Mouse (Mus musculus) hindbrain, embryonic 11.5 days (tissue): Measurements from ENCODE around the gene Bclaf1. TPM values are rescaled to one million over a fixed set of nuclear protein-coding genes. Genes with fewer than 3 reads are reported as not detected.
A peak's percentile ranks its signal among the peaks of the same experiment; 100 is the strongest.

Source experiments
- ATAC-seq: fragments of 200-750 bp; cut with Nextera tagmentation; 2 replicates; pipeline ENCODE4 v1.8.0; 2017; ENCODE audit warnings: mild to moderate bottlenecking, moderate TSS enrichment, moderate library complexity; ENCODE audit not compliant: low FRiP score
- DNase-seq: peaks from one replicate; pipeline ENCODE4 v3.0.0-alpha.2; 2015; ENCODE audit warnings: low spot score
- H3K27ac ChIP-seq: fragments of 300-500 bp; sonication (generic); 2 replicates; pipeline ENCODE4 v1.5.1; 2014; ENCODE audit warnings: mild to moderate bottlenecking, low read depth, low read length
- H3K27me3 ChIP-seq: fragments of 300-500 bp; sonication (generic); 2 replicates; pipeline ENCODE4 v1.6.1; 2014; ENCODE audit warnings: mild to moderate bottlenecking, low read length, moderate library complexity, mixed read lengths; ENCODE audit not compliant: control insufficient read depth, insufficient read depth
- H3K36me3 ChIP-seq: fragments of 300-500 bp; sonication (generic); 2 replicates; pipeline ENCODE4 v1.6.1; 2014; ENCODE audit warnings: mild to moderate bottlenecking, low read length, moderate library complexity, mixed read lengths; ENCODE audit not compliant: control insufficient read depth, insufficient read depth
- H3K4me1 ChIP-seq: fragments of 300-500 bp; sonication (generic); replicated peaks from 2 replicates; pipeline ENCODE4 v1.6.1; 2014; ENCODE audit warnings: low read length, mixed read lengths; ENCODE audit not compliant: control insufficient read depth, insufficient read depth
- H3K4me2 ChIP-seq: fragments of 300-500 bp; sonication (generic); replicated peaks from 2 replicates; pipeline ENCODE4 v1.6.1; 2014; ENCODE audit warnings: mild to moderate bottlenecking, low read depth, low read length
- H3K4me3 ChIP-seq: fragments of 300-500 bp; sonication (generic); 2 replicates; pipeline ENCODE4 v1.5.1; 2014; ENCODE audit warnings: low read depth, low read length
- H3K9ac ChIP-seq: fragments of 300-500 bp; sonication (generic); 2 replicates; pipeline ENCODE4 v1.6.1; 2014; ENCODE audit warnings: low read depth, low read length
- H3K9me3 ChIP-seq: fragments of 300-500 bp; sonication (generic); 2 replicates; pipeline ENCODE4 v1.6.1; 2016; ENCODE audit warnings: low read length; ENCODE audit not compliant: control insufficient read depth
- WGBS: fragments of 180-500 bp; shearing (Covaris S2); extraction: QIAGEN DNeasy Blood & Tissue Kit; methylation state at CpG from one replicate; pipeline ENCODE4 v1.1.7; 2014; 5-methylcytosine and 5-hydroxymethylcytosine counted together
- polyA plus RNA-seq: library from polyadenylated mRNA; unstranded; fragments of >200 nt; fragmentation: Nextera tagmentation; extraction: Ambion mirVana; gene quantifications from 2 replicates; pipeline ENCODE4 v1.2.1, GENCODE M21; 2014

Bclaf1 gene
- polyA plus RNA-seq, 1 experiment from 2014 or later = 181 TPM

GRCm38 (mm10) chr10:20347285-20348214 is 35.3 kb downstream of the Bclaf1 start, which contains the start of gene Mtfr2:
TSS of gene Mtfr2 (plus strand) at chr10:20347770.
- no peaks in the 10 kb centered on the region for H3K27me3 ChIP-seq
- peak within 1 kb of the TSS; percentile 66 for H3K4me3 ChIP-seq
- peak; percentile 96 for ATAC-seq
- H3K36me3 ChIP-seq = no peaks in the 10 kb centered on the region
- no peak within 1 kb of the TSS for H3K27ac ChIP-seq
- H3K9me3 ChIP-seq = no peaks in the 10 kb centered on the region
- peak within 1 kb of the TSS; percentile 75 for H3K4me2 ChIP-seq
- H3K9ac ChIP-seq = peak within 1 kb of the TSS; percentile 52
- H3K4me1 ChIP-seq = no peaks in the 10 kb centered on the region
- DNase-seq = peak; percentile 98
- WGBS = 2% methylated on average over 52 of the region's 58 CpGs

GRCm38 (mm10) chr10:20348894-20349293 is 36.6 kb downstream of the Bclaf1 start:
- Histone ChIP-seq H3K36me3 (no peaks in the 10 kb centered on the region), H3K4me2 (0 out of 2 replicates have a peak overlapping the region, but pooled peaks have one; percentile 75), H3K9ac (no peak overlapping the region), H3K9me3 (no peaks in the 10 kb centered on the region), H3K27ac (no peak overlapping the region), H3K4me3 (no peak overlapping the region), H3K4me1 (no peaks in the 10 kb centered on the region), H3K27me3 (no peaks in the 10 kb centered on the region)
- ATAC-seq (no peak), DNase-seq (no peak)
- WGBS = 90% methylated on average over 2 of the region's 2 CpGs

- DNase-seq (peak; percentile 39), ATAC-seq (no peak)
- no peaks in the 10 kb centered on the region for H3K4me1 ChIP-seq
- WGBS = 64% methylated on average over 10 of the region's 10 CpGs
- no peak overlapping the region for H3K27ac ChIP-seq
- no peak overlapping the region for H3K4me3 ChIP-seq
- no peak overlapping the region for H3K4me2 ChIP-seq
- H3K9ac ChIP-seq = no peak overlapping the region
- no peaks in the 10 kb centered on the region; the same call in 1 of the 2 replicates for H3K36me3 ChIP-seq
- H3K9me3 ChIP-seq = no peaks in the 10 kb centered on the region
- no peaks in the 10 kb centered on the region for H3K27me3 ChIP-seq
Measured at GRCm38 (mm10) chr10:20361542-20362449, 49.5 kb downstream of the Bclaf1 start.

- Histone ChIP-seq H3K9ac (no peak overlapping the region), H3K4me3 (no peak overlapping the region), H3K4me2 (no peak overlapping the region), H3K27me3 (no peaks in the 10 kb centered on the region), H3K27ac (no peak overlapping the region), H3K4me1 (no peaks in the 10 kb centered on the region), H3K9me3 (no peaks in the 10 kb centered on the region), H3K36me3 (no peaks in the 10 kb centered on the region; the same call in 1 of the 2 replicates)
- 83% methylated on average over 4 of the region's 4 CpGs for WGBS
- ATAC-seq (no peak), DNase-seq (no peak)
Measured at GRCm38 (mm10) chr10:20362450-20363118, 50.3 kb downstream of the Bclaf1 start.

- DNase-seq = no peak
- 93% methylated on average over 5 of the region's 5 CpGs for WGBS
- Histone ChIP-seq H3K9me3 (no peaks in the 10 kb centered on the region), H3K4me3 (no peak overlapping the region), H3K4me1 (no peaks in the 10 kb centered on the region), H3K27ac (no peak overlapping the region), H3K9ac (no peak overlapping the region), H3K36me3 (no peaks in the 10 kb centered on the region), H3K4me2 (no peak overlapping the region), H3K27me3 (no peaks in the 10 kb centered on the region)
- ATAC-seq = no peak
Measured at GRCm38 (mm10) chr10:20372046-20372445, 59.8 kb downstream of the Bclaf1 start.

- Histone ChIP-seq H3K4me3 (no peak overlapping the region), H3K27ac (no peak overlapping the region), H3K4me1 (no peaks in the 10 kb centered on the region), H3K9me3 (no peaks in the 10 kb centered on the region), H3K27me3 (no peaks in the 10 kb centered on the region), H3K9ac (no peak overlapping the region), H3K36me3 (no peaks in the 10 kb centered on the region), H3K4me2 (no peak overlapping the region)
- WGBS = 92% methylated on average over 9 of the region's 9 CpGs
- ATAC-seq (no peak), DNase-seq (no peak)
Measured at GRCm38 (mm10) chr10:20377621-20378020, 65.4 kb downstream of the Bclaf1 start.

- WGBS = 84% methylated on average over 9 of the region's 9 CpGs
- H3K27me3 ChIP-seq = no peaks in the 10 kb centered on the region
- no peak overlapping the region for H3K4me2 ChIP-seq
- no peak overlapping the region for H3K27ac ChIP-seq
- DNase-seq (no peak), ATAC-seq (no peak)
- H3K4me3 ChIP-seq = no peak overlapping the region
- no peaks in the 10 kb centered on the region for H3K36me3 ChIP-seq
- no peaks in the 10 kb centered on the region for H3K9me3 ChIP-seq
- no peaks in the 10 kb centered on the region for H3K4me1 ChIP-seq
- H3K9ac ChIP-seq = no peak overlapping the region
Measured at GRCm38 (mm10) chr10:20379071-20379735, 66.9 kb downstream of the Bclaf1 start.

- H3K4me3 ChIP-seq = no peak overlapping the region
- H3K36me3 ChIP-seq = no peaks in the 10 kb centered on the region
- no peak for DNase-seq
- no peaks in the 10 kb centered on the region for H3K9me3 ChIP-seq
- no peak overlapping the region for H3K9ac ChIP-seq
- no peak for ATAC-seq
- 84% methylated on average over 3 of the region's 3 CpGs for WGBS
- H3K27ac ChIP-seq = no peak overlapping the region
- no peak overlapping the region for H3K4me2 ChIP-seq
- H3K4me1 ChIP-seq = no peaks in the 10 kb centered on the region
- no peaks in the 10 kb centered on the region for H3K27me3 ChIP-seq
Measured at GRCm38 (mm10) chr10:20380798-20381197, 68.5 kb downstream of the Bclaf1 start.
